Mouse (Mus musculus) adrenal gland, postnatal 4 days (tissue): ENCODE data around the gene Parvb. TPM values are rescaled to one million over a fixed set of nuclear protein-coding genes. Genes with fewer than 3 reads are reported as not detected.
"Not testable (repeated sequence)": the region's sequence is repeated elsewhere in the genome, so short reads cannot be mapped to it uniquely, and the experiment has no call there.

ENCODE experiments used
- DNase-seq, 2 experiments: peaks; one replicate each; pipeline ENCODE4 v3.0.0; 2021 to 2022; ENCODE audit warnings: low spot score in 2 of 2, mixed read lengths in 2 of 2
- total RNA-seq, 2 experiments: library from RNA; stranded (reverse); gene quantifications; 2 replicates each; pipeline ENCODE4 v1.2.3; 2021

The Parvb gene
- total RNA-seq, 2 experiments from 2014 or later, result 44.6 to 45.9 TPM

DNA sequence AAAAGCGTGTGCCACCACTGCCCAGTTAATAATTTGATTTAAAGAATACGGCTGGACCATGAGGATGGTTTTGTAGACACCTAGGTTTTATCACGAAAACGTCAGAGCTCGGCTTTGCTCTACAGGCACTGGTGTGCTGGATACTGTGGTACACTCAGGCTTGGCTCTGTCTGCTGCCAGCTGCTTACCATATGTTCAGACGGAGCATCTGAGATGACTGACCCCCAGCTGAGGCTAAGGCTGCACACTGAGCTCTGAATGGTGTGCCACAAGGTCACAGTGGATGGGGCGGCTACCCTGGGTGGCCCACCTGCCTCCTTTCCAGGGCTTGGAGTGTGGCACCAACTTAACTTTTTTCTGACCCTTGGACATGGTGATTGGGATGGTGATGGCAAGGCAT, 53.6 kb downstream of the Parvb start:
- DNase-seq, result no peak

DNA sequence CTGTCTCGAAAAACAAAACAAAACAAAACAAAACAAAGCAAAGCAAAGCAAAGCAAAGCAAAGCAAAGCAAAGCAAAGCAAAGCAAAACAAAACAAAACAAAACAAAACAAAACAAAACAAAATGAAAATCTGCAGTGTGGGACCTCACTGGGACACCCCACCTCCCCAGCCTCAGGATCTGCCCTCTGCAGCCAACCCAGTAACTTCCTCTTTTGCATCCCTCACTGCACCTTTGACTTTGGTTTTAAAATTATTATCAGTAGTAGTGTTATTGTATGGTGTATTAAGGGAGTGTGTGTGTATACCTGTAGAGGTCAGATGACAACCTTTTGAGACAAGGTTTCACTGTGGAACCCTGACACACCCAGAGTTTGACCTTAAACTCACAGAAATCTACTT, 57.1 kb downstream of the Parvb start:
- not testable (repeated sequence) for DNase-seq

DNA sequence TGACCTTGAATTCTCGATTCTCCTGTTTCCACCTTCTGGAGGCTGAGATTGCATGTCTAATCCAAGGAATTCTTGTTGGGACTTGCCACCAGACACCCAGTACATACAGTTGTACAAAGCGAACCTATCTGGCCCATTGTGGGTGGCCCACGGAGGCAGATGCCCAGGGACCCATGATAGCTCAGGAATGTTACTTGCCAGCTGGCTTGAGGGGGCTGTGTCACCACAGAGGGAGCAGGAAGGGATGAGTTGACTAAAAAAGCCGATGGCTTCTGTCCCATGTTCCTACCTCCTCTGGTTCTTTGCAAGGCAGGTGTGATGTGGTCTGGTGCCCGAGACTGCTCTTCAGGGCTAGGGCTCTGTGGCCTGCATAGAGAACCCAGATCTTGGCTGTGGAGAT, 59.3 kb downstream of the Parvb start:
- no peak for DNase-seq

DNA sequence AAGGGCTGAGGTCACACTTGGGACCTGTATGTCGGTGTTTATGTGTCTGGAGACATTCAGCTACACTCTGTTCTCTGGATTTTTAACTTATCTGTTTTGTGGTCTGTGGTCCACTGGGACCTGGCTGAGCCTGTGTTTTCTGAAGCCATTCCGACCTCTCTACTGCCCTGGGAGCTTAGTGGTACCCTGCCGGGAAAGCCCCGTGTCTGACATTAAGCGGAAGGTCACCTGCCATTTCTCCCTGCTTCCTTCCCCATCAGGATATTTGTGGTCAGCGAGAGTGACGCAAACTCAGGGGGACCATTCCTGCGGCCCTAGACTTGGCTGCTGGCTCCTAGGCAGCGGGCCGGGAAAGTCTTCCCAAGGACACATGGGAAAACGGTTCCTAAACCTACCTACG, 61.7 kb downstream of the Parvb start:
- DNase-seq, result no peak

DNA sequence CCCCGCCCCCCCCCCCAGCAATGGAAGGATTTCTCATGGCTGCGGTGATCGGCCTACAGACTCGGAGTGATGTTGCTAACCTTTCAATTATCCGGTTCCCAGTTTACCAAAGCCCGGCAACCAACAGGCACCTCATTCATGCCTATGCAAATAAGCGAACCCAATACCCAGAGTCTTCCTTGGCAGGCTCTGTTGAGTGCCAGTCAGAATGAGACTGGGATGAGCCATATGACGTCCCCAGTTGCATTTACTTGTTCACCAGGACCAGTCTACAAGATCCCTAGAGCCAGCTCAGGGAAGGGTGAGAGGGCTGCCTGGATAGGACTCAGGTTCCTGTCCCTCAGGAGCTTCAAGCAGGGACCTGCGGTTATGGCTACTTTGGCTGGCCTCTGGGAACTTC, 62.5 kb downstream of the Parvb start:
- DNase-seq, result no peak

DNA sequence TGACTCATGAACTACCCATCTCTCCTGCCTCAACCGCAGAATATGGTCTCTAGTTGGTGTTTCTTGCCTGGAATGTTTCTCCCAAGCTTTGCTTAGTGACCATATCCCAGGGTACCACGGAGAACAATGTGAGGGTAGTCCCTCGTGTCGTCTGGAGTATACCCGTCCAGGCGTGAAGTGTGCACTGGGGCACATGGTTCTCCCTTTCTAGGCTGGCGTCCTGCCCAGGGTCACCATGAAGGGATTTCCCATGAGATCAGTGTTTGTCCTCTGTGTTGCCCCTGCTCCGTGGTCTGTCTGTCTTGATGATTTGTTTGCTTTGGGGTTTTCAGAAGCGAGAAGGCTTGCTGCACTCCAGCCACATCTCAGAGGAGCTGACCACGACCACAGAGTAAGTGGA, 63.4 kb downstream of the Parvb start:
- DNase-seq, result no peak

DNA sequence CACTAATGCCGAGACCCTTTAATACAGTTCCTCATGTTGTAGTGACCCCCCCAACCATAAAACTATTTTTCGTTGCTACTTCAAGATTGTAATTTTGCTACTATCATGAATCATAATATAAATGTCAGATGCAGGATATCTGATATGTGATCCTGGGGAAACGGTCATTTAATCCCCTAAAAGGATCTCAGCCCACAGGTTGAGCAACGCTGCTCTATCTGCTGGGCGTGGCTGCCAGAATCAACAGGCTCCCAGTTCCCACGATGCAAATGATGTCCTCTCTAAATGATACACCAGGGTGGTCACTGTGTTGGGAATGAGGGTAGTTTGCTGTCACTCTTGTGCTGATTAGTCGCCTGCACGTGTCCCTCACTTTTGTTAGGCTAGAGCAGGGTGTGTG, 65.6 kb downstream of the Parvb start:
- DNase-seq, result no peak

DNA sequence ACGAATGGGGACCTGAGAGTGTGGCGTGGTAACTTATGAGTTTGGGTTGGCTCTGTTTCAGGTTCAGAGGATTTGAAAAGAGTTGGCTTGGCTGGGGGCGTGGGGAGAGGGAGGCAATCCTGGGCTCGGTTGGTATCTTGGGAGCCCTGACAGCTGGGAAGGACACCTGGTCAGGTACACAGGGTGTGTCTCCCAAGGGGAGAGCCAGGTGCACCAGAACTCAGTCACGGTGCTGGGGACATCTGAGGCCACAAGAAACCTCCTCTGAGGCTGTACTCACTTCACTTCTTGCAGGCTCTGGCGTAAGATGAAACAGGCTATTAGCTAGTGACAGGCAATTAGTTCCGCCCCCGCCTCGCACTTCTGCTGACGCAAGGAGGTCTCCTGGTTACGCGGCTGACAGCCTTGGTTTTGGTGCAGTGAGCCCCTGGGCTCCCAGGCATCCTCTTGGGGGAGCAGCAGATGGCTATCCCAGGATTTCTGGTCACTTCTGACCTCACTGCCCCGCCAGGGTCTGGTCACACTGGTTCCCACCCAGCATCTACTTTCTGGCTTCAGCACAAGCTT, 67.0 kb downstream of the Parvb start:
- no peak for DNase-seq

DNA sequence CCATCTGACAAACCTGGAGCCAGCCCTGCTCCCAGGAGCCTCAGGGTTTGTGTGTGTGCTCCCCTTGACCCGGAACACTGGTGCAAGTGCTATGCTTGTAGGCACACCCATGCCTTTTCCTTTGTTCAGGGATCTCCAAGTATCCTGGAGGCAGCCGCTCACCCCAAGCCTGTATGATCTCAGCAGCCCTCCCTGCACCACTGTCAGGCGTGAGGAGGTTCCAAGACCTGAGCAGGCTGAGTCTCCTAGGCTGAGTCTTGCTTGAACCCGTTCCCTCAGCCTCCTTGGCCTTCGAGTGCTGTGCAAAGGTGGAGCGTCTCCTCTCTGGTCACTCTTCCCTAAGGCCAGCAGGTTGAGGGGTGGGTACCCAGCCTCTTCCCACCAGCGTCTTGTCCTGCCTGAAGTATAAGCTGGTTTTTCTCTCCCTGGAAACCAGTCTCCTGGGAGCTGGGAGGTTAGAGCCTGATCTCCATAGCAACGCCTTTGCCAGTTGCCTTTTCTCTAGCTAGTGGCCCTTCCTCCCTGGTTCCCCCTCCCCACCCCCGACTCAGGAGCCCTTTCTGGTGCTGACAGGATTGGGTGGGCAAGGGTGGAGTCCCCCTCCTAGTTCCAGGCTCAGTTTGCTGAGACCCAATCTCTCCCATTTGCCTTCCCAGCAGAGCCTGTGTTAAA, 68.0 kb downstream of the Parvb start:
- no peak for DNase-seq

DNA sequence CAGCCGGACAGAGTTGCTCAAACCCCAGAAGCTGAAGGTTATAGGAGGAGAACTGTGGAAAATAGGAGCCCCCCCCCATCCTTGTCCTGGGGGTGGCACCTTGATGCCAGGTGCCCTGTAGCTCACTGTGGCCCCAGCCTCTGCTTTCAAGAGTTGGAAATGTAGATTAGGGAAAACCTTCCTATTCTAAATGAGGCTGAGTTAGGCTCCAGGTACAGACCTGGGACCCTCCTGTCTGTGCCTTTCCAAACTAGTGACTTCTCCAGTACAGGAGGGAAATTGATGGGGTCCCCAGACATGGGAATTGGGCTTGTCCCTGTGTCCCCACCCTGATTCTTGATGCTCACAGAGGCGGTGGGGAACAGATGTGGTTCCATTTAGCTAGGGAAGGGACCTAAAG, 68.7 kb downstream of the Parvb start:
- DNase-seq, result no peak

DNA sequence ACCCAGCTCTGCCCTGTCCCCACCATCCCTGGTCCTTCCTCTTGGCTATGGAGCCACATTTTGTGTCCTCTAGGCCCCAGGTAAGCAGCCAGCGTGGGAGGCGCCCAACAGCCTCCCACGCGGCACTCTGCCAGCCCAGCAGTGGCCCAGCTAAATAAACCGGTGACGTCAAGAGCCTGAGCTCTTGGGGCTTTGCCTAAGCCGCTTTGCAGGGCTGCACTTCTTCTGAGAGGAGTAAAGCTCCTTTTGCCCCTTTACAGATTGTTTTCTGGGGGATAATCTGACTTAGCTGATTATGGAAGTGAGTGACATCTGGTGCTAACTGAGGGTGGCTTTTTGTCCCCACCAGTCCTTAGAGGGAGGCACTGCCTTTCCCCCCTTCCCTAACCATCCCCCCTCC, 69.2 kb downstream of the Parvb start:
- no peak for DNase-seq

DNA sequence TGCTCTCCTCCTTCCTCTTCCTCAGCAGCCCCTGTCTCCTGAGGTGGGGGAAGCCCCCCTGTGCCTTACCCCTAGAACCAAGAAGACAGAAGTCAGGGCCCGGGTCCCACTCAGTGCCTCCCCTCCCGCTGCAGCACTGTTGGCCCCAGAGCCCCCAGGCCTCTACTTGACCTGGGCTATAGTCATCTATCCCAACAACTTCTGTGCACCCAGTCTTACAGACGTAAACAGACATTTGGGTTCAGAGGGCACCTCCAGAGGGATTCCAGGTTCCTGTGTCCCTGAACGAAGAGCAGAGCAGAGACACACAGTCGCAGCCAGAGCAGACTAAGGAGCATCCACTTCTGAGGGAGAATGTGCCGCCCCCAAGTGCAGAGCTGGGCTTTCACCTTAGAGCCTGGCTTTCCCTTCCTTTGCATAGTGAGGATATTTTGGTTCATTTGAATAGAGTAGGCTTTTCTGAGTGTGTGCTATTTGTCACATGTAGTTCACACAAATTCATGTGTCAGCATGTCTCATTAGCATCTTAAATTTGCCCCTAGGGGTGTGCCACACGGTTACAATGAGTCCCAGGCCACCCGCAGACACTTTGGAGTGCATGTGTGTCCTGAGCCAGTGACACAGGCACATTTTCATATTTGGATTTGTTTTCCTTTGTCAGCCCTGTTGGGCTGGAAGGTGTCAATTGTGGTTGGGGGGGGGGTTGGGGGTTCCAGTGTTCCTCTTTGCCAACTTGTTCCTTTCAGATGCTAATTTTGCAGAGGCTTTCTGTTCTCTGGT, 70.0 kb downstream of the Parvb start:
- no peak for DNase-seq

DNA sequence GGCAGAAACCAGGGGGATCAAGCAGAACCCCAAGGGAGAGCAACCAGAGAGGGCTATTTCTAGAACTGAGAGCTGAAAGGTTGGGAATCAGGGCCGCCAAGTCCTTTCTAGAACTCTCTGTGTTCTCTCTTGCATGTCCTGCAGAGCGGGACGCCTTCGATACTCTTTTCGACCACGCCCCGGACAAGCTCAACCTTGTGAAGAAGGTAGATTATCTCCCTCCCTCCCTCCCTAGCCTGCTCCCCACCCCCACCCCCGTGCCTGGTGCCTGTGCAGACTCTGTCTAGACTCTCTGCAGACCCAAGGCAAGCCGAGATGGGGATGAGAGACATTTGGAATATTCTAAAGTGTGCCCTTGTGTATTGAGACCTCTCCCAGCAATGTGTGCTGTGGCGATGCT, 71.4 kb downstream of the Parvb start:
- no peak for DNase-seq

DNA sequence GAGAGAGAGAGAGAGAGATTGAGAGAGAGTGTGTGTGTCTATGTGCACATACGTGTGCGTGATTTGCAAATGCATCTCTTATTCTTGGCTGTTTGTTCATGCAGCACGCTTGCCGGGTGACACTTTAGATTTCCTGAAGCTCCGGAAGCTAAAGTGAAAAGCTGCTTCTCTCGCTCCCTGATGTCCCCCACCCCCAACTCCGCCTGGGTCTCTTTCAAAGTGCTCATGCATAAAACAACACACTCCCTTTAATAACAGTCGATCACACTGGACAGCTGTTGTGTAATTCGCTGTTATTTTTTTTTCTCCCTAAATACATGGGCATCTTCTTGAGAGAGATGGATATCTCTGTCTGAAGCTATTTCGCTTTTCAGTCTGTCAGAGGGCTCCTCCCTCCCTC, 73.5 kb downstream of the Parvb start:
- no peak for DNase-seq

DNA sequence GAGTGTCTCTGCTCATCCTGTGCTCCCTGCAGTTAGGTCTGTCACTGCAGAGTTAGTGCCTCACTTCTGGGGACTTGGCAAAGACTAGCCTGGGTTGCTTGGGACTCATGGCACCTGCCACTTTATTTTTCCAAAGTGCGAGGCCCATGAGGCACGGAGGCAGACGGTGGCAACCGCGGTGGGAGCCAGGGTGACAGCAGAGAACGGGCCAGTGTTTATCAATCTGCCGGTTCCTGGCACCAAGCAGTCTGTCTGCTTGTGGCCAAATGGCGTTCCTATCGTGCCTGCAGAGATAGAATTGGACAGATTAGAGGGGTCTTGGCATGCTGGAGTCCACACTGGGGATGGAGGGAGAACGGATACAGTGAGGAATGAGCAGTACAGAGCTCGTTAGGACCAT, 78.4 kb downstream of the Parvb start:
- no peak for DNase-seq

DNA sequence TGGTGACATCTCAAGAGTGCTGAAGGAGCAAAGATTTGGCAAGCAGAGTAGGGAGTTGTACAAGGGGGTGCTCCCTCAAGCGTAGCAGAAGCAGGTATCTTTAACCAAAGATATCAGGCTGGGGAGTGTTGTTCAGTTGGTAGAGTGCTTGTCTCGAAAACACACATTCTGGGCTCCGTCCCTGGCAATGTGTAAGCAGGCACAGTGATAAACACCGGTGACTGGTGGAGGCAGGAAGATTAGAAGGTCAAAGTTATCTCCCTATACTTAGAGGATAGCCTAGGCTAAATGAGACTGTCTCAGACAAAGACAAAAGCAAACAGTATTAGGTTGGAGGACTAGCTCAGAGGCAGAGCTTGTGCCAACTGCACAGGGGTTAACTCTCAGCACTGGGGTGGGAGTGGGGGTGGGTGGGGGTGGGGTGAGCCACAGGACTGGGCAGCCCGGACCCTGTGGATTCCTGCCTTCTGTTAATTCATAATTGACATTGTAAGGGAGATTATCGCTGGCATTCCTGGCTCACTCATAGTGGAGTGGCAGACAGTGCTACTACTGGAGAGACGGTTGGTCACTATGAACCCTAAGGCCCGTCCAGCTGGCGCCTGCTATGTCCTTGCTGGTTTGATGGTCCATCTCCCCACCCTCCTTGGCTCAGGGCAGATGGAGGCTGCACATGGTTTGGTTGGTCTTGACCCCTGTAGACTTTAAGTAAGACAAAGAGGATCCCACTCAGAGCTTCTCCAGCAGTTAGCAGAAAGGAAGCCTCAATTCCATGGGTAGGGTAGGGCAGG, 79.6 kb downstream of the Parvb start:
- DNase-seq, result no peak

DNA sequence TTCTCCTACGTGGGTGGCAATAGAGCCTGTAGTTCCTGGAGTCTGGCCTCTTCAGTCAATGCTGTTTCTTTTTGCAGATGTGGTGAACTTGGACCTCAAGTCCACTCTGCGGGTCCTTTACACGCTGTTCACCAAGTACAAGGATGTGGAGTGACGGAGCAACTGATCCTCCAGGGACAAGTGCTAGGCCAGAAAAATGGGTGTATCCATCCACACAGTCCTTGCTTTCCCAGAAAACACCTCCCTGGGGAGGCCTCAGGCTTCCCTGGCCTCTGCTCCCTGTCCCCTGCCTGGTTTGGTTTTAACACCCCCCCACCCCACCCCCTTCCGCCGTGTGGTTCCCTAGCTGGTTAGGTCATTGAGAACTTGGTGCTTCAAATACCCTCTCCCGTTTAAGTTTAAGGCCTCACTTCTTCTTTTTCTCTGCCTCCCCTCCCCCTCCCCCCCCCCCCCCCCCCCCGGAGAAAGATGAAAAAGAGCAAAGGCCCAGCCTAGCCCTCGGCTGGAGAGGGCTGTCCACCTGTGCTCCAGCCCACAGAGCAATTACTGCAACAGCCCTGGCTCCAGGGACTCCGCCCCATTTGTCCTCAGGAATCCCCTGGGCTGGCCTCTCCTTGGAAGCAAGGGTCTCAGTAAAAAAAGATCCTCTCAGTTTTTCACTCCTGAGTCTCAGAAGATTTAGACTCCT, 81.2 kb downstream of the Parvb start:
- no peak for DNase-seq

DNA sequence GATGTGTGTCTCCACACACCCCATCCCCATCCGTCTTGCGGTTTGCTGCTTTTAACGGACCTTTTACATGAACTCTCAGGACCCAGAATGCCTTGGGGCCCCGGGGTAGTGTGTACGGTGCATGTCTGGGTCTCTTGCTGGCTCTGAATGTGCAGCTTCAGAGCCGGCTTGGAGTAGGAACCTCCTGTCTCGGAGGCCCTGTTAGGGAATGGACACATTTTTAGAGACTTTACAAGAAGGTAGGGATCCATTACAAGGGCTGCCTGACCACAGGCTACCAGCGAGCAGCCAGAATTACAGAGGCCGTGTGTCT, 81.7 kb downstream of the Parvb start:
- no peak for DNase-seq

DNA sequence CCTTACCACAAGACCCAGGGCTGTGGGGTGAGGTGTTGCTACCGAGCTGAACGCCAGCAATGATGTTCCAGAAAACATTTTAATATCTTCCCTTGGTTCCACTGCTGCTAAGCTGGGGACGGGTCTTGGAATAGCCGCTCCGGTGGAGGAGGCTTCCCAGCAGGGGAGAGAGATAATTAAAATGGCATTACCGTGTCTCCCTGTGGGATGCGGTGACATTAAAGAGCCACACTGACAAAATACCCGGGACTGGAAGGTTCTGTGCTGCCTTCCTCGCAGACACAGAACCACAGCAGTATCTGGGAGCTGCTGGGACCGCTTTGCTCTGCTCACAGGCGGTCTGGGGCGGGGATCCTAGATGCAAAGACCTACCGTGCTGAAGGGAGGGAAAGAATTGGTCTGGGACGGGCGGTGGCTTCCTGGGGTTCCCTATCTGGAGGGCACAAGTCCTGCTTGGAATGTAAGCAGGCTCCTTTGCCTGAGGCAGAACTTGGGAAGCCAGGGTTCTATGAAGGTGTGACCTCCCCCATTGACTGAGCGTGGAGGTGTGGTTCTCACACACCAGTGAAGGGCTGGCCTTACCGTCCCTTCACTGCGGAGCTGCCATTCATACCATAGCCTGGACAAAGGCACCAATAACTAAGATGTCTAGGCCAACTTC, 82.7 kb downstream of the Parvb start:
- DNase-seq, result no peak

DNA sequence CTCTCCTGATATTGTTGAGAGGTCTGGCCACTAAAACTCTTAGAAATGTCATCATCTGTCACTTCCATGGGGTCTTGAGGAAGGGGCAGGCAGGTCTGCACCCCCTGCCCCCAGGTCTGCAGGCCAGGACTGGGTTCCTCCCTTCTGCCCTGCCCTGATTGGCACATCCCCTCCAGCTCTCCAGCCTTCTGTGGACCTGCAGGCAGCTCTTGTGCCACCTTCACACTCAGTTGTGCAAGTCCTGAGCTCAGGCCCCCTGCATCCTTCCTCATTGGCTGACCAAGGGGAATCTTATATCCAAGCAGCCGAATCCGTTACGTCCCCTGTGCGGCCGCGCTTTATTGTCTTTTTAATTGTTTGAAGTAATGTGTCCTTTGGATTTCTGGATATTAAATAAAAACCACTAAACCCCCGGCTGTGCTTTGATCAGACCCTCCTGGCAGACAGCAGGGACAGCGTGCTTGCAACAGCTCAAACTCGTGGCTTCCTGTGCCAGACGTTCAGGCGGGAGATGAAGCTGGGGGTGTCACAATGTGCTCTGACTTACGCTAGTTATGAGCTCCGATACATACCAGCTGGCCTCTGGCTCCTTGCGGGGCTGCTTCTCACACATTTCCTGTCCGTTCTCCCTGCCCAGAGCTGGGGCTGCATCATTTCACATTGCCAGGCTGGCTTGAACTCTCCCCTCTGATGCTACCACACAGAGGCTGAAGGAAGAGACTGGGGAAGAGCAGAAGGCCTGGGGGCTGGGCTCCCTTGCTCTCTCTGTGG, 83.6 kb downstream of the Parvb start:
- no peak for DNase-seq
